Mouse (Mus musculus): ENCODE measurements around the gene Bcl7c. TPM values are rescaled to one million over a fixed set of nuclear protein-coding genes. Genes with fewer than 3 reads are reported as not detected.

Bcl7c gene
- total RNA-seq, 1 experiment, result 35.6 TPM

GRCm38 (mm10) chr7:127691221-127691989 is 17.3 kb downstream of the Bcl7c start:
- H3K4me1 ChIP-seq (ENCODE audit: control insufficient read depth in 2 of 2, insufficient read depth in 2 of 2, low read length in 2 of 2, poor library complexity in 1 of 2), result peaks cover 0 to 6% of the 10 kb centered on the region in 2 experiments; a peak in 2 of 4 replicates
- H3K9me3 ChIP-seq (ENCODE audit: control insufficient read depth, insufficient read depth, low read depth, low read length), result no peaks in the 10 kb centered on the region
- peak; percentile 84 for DNase-seq (ENCODE audit: low read depth, low spot score)
- peak overlapping the region; percentile 35 to 56 for H3K4me3 ChIP-seq (ENCODE audit: insufficient read depth in 1 of 2, low read depth in 1 of 2, low read length in 2 of 2, poor library complexity in 1 of 2, severe bottlenecking in 1 of 2)
- in situ Hi-C loops (cut with MboI; ENCODE audit: low sequenced_read_pairs in 2 of 2, unreplicated experiment in 2 of 2), result no loop called here
- no peaks in the 10 kb centered on the region for H3K36me3 ChIP-seq (ENCODE audit: control insufficient read depth, insufficient read depth, low read length, poor library complexity, severe bottlenecking)
- TF ChIP-seq MAFK (IDR thresholded peaks at IDR 0.05; ENCODE audit: insufficient read depth, low read depth, low read length) (no peak), ZC3H11A (IDR thresholded peaks at IDR 0.05; ENCODE audit: borderline replicate concordance, low read depth, low read length) (no peak), HCFC1 (IDR thresholded peaks at IDR 0.05; ENCODE audit: borderline replicate concordance, insufficient read depth, low read length) (no peak; the same call in 1 of the 2 replicates), CHD2 (IDR thresholded peaks at IDR 0.05; ENCODE audit: low read depth, low read length) (no peak), ZNF384 (IDR thresholded peaks at IDR 0.05; ENCODE audit: low read depth, low read length) (no peak)
- peak overlapping the region; percentile 83; the same call in 1 of the 2 replicates for H3K27ac ChIP-seq (ENCODE audit: insufficient read depth, low read depth, low read length, poor library complexity, severe bottlenecking)
- H3K9ac ChIP-seq (ENCODE audit: insufficient read depth, low read depth, low read length, poor library complexity, severe bottlenecking), result peak overlapping the region; percentile 49

- Histone ChIP-seq H3K36me3 (ENCODE audit: control insufficient read depth, insufficient read depth, low read length, poor library complexity, severe bottlenecking) (no peaks in the 10 kb centered on the region), H3K4me3 (ENCODE audit: insufficient read depth in 1 of 2, low read depth in 1 of 2, low read length in 2 of 2, poor library complexity in 1 of 2, severe bottlenecking in 1 of 2) (no peak overlapping the region), H3K9ac (ENCODE audit: insufficient read depth, low read depth, low read length, poor library complexity, severe bottlenecking) (no peak overlapping the region), H3K27ac (ENCODE audit: insufficient read depth, low read depth, low read length, poor library complexity, severe bottlenecking) (no peak overlapping the region), H3K4me1 (ENCODE audit: control insufficient read depth in 2 of 2, insufficient read depth in 2 of 2, low read length in 2 of 2, poor library complexity in 1 of 2) (peaks cover 0 to 13% of the 10 kb centered on the region in 2 experiments; a peak in 2 of 4 replicates), H3K9me3 (ENCODE audit: control insufficient read depth, insufficient read depth, low read depth, low read length) (no peaks in the 10 kb centered on the region)
- no peak for TF ChIP-seq CHD2 (IDR thresholded peaks at IDR 0.05; ENCODE audit: low read depth, low read length)
- peak; percentile 45; the same call in 1 of the 2 replicates for TF ChIP-seq MAFK (IDR thresholded peaks at IDR 0.05; ENCODE audit: insufficient read depth, low read depth, low read length)
- in situ Hi-C loops (cut with MboI; ENCODE audit: low sequenced_read_pairs in 2 of 2, unreplicated experiment in 2 of 2), result no loop called here
- DNase-seq (ENCODE audit: low read depth, low spot score), result no peak
Measured at GRCm38 (mm10) chr7:127689626-127690280, 19.0 kb downstream of the Bcl7c start.

- Histone ChIP-seq H3K9ac (ENCODE audit: insufficient read depth, low read depth, low read length, poor library complexity, severe bottlenecking) (no peak overlapping the region), H3K27ac (ENCODE audit: insufficient read depth, low read depth, low read length, poor library complexity, severe bottlenecking) (no peak overlapping the region), H3K4me1 (ENCODE audit: control insufficient read depth in 2 of 2, insufficient read depth in 2 of 2, low read length in 2 of 2, poor library complexity in 1 of 2) (peaks cover 0 to 13% of the 10 kb centered on the region in 2 experiments; a peak in 2 of 4 replicates), H3K9me3 (ENCODE audit: control insufficient read depth, insufficient read depth, low read depth, low read length) (no peaks in the 10 kb centered on the region), H3K4me3 (ENCODE audit: insufficient read depth in 1 of 2, low read depth in 1 of 2, low read length in 2 of 2, poor library complexity in 1 of 2, severe bottlenecking in 1 of 2) (no peak overlapping the region), H3K36me3 (ENCODE audit: control insufficient read depth, insufficient read depth, low read length, poor library complexity, severe bottlenecking) (no peaks in the 10 kb centered on the region)
- in situ Hi-C loops (cut with MboI; ENCODE audit: low sequenced_read_pairs in 2 of 2, unreplicated experiment in 2 of 2), result no loop called here
- TF ChIP-seq CHD2 (IDR thresholded peaks at IDR 0.05; ENCODE audit: low read depth, low read length) (no peak), MAFK (IDR thresholded peaks at IDR 0.05; ENCODE audit: insufficient read depth, low read depth, low read length) (no peak), HCFC1 (IDR thresholded peaks at IDR 0.05; ENCODE audit: borderline replicate concordance, insufficient read depth, low read length) (no peak)
- no peak for DNase-seq (ENCODE audit: low read depth, low spot score)
Measured at GRCm38 (mm10) chr7:127688935-127689334, 19.8 kb downstream of the Bcl7c start.

- in situ Hi-C loops (cut with MboI; ENCODE audit: low sequenced_read_pairs in 2 of 2, unreplicated experiment in 2 of 2), result no loop called here
- H3K9ac ChIP-seq (ENCODE audit: insufficient read depth, low read depth, low read length, poor library complexity, severe bottlenecking), result no peak overlapping the region
- no peak for TF ChIP-seq CHD2 (IDR thresholded peaks at IDR 0.05; ENCODE audit: low read depth, low read length)
- no peak for DNase-seq (ENCODE audit: low read depth, low spot score)
- H3K27ac ChIP-seq (ENCODE audit: insufficient read depth, low read depth, low read length, poor library complexity, severe bottlenecking), result no peak overlapping the region
- H3K9me3 ChIP-seq (ENCODE audit: control insufficient read depth, insufficient read depth, low read depth, low read length), result no peaks in the 10 kb centered on the region
- no peaks in the 10 kb centered on the region for H3K36me3 ChIP-seq (ENCODE audit: control insufficient read depth, insufficient read depth, low read length, poor library complexity, severe bottlenecking)
- no peak overlapping the region for H3K4me3 ChIP-seq (ENCODE audit: insufficient read depth in 1 of 2, low read depth in 1 of 2, low read length in 2 of 2, poor library complexity in 1 of 2, severe bottlenecking in 1 of 2)
- H3K4me1 ChIP-seq (ENCODE audit: control insufficient read depth in 2 of 2, insufficient read depth in 2 of 2, low read length in 2 of 2, poor library complexity in 1 of 2), result peaks cover 0 to 13% of the 10 kb centered on the region in 2 experiments; a peak in 1 of 4 replicates
Measured at GRCm38 (mm10) chr7:127686740-127687449, 21.8 kb downstream of the Bcl7c start.
